Mouse (Mus musculus) c-Kit-positive CD71-positive TER-119-positive erythroid progenitor cells, embryonic 14.5 days (primary cell): Measurements from ENCODE around the gene Ttc7b.

ENCODE experiments used
- DNase-seq: peaks from one replicate; pipeline ENCODE4 v3.0.0-alpha.2; 2013; ENCODE audit warnings: low spot score

Gene Ttc7b

DNA sequence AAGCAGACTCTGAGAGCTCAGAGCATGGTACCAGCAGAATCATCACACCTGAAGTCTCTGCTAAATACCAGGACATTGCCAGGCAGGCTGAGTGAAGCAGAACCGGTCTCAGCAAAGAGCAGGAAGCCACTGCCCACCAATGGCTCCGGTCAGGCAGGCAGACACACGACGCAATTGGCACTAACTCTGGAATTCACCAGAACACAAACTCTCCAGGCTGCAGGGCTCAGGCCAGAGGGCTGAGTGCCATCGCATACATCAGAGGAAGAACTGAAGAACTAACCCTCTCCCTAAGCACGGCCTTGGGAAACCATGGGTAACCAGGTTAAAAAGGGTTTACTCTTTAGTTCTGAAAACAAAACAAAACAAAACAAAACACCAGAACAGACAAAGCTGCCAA is 73.5 kb downstream of the Ttc7b start:
- no peak for DNase-seq

GRCm38 (mm10) chr12:100445686-100446085 is 74.9 kb downstream of the Ttc7b start:
- DNase-seq: no peak

GRCm38 (mm10) chr12:100445271-100445670 is 75.4 kb downstream of the Ttc7b start:
- no peak for DNase-seq

GRCm38 (mm10) chr12:100444671-100445165 is 75.9 kb downstream of the Ttc7b start:
- no peak for DNase-seq

DNA sequence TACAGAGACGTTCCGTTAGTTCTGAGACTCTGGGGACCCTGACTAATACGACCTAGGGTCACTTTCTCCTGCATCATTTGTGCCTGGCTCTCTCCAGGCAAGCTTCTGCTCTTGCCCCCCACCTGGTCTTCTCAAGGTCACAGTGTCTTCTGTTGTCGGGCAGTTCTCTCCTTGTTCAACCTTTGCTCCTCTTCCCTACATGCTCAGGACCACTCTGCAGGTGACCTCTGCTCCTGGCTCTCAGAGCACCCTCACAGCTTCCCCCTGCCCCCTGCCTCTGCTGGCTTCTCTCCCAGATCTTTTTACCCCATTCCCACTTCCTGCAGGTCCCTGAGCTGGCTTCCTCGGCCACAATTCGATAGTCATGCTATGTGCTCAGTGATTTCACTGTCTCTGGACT is 77.2 kb downstream of the Ttc7b start:
- DNase-seq: no peak

GRCm38 (mm10) chr12:100441609-100442008 is 79.0 kb downstream of the Ttc7b start:
- no peak for DNase-seq

- DNase-seq: no peak
These were observed 80.7 kb downstream of the Ttc7b start for GRCm38 (mm10) chr12:100439883-100440282.

DNA sequence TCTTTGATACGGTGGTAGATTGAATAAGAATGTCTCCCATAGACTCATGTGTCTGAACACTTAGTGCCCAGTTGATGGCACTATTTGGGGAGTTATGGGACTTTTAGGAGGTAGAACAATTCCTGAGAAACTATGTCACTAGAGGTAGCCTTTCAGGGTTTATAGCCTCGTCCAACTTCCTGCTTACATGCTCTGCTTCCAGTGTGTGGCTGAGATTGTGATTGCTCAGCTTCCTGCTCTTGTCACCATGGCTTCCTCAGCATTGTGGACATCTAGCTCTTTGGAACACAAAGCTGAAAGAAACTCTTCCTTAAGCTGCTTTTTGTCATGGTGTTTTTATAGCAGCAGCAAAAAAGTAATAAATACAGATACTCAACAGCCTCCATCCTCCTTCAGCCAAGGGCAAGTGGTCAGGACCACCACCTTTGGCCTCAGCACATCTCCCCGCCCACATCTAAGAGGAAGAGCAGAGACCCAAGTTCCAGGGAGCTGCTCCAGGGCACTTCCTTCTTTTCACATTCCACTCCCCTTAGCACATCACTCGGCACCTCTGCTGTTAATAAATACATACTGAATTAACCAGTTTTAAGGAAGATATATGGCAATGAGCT is 81.4 kb downstream of the Ttc7b start:
- no peak for DNase-seq

DNA sequence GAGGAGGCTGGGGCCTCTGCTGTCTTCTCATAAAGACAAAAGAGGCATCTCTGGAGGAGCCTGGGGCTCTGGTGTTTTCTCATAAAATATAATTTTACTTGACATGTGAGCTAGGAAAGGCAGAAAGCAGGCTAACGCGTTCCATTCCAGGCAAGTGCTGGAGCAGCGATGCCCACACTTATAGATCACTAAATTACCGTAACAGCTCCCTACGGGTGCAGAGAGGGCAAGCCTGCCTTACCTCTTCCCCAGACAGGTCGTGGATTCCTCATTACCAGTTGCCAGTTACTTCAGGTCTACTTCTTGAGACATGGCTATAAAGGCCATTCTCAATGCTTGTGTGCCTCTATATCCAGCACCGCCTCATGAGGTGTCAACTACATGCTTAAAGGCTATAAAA is 82.1 kb downstream of the Ttc7b start:
- no peak for DNase-seq

DNA sequence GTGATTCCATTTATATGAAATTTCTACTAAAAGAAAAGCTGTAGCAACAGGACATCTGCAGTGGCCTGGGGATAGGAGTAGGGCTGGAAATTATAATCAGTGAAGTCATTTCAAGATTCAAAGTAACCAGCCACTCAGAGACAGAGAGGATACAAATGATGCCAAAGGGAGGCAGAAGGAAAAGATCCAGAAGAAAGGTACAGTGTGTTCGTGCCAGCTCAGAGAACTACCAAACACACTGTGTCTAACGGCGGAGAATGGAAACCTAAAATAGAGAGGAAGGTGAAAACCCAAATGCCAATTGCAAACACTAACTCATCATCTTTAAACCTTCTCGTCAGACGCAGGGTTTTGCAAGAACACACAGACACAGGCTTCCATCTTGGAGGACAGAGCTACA is 82.8 kb downstream of the Ttc7b start:
- DNase-seq: no peak

GRCm38 (mm10) chr12:100435763-100436162 is 84.9 kb downstream of the Ttc7b start:
- no peak for DNase-seq

DNA sequence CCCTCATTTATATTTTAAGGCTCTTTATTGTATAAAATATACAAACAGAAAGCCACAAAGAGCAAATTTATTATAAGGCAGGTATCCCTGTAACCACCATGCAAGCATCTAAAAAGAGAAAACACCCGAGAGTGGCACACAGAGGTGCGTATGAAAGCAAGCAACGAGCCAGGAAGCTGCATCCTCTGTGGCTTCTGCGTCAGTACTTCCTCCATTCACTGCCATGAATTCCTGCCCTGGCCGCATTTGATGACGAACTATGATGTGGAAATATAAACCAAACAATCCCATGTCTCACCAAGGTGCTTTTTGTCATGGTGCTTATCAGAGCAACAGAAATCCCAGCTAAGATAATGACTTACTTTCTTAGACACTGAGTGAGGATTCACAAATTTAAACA is 88.8 kb downstream of the Ttc7b start:
- DNase-seq: no peak

- no peak for DNase-seq
These were observed 91.1 kb downstream of the Ttc7b start for GRCm38 (mm10) chr12:100429414-100430114.

DNA sequence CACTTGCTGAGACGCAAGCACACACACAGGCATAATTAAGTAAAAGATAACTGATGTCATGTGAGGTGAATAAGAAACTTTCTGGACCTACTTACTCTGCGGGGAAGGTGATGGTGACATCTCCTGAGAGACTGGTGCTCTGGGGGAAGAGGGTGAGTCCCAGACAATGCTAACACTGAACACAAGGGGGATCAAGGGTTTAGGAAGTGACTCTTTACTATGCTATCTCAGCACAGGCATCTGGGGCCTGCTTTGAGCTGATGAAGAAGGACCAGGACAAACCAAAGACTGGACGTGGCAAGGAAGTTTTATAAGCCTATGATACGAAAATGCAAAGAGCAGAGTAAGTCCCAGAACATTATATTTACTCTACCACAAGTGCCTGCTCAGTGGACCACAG is 92.4 kb downstream of the Ttc7b start:
- no peak for DNase-seq

- DNase-seq: no peak
These were observed 94.4 kb downstream of the Ttc7b start for GRCm38 (mm10) chr12:100426212-100426611.

GRCm38 (mm10) chr12:100425028-100425427 is 95.6 kb downstream of the Ttc7b start:
- DNase-seq: no peak

DNA sequence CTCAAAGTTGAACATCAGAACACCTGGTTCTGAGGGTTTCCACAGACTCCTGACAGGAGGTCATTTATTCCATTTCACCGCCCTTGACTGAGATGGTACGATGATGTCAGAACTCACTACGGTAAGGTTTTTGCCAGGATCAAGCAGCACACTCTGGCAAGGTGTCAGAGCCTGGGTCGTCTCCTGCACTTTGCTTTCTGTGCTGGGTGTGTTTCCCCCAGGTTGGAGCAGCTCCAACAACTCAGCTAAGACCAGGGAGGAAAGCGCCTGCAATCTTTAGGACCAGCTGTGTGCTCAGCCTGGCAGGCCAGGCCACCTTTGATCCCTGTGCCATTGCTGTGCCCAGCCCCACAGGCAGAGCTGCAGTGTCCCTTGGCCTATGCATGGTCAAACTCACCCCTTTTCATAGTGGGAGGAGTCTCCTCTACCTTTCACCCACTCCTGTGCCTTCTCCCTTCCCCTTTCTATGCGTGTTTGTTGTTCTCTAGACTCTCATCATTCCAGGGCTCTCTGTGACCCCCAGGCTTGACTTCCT is 98.3 kb downstream of the Ttc7b start:
- no peak for DNase-seq

DNA sequence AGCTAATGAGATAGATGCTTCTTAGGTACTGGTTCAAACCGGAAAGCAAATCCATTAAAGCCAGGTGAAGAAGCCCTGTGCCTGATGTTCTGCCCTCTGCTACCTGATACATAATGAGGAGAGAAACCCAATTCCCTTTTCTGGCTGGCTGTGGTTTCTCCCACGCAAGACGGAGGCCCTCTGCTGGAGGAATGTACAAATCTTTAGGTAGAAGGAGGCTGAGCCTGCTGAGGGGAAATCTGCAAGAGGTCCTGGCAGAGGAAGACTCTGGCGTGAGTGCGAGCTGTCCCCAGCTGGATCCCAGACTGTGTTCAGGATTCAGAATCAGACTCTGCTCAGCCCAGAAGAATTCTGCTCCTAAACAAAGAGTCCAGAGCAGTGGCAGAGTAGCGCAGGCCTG is 99.1 kb downstream of the Ttc7b start:
- DNase-seq: no peak

GRCm38 (mm10) chr12:100420903-100421302 is 99.7 kb downstream of the Ttc7b start:
- no peak for DNase-seq

DNA sequence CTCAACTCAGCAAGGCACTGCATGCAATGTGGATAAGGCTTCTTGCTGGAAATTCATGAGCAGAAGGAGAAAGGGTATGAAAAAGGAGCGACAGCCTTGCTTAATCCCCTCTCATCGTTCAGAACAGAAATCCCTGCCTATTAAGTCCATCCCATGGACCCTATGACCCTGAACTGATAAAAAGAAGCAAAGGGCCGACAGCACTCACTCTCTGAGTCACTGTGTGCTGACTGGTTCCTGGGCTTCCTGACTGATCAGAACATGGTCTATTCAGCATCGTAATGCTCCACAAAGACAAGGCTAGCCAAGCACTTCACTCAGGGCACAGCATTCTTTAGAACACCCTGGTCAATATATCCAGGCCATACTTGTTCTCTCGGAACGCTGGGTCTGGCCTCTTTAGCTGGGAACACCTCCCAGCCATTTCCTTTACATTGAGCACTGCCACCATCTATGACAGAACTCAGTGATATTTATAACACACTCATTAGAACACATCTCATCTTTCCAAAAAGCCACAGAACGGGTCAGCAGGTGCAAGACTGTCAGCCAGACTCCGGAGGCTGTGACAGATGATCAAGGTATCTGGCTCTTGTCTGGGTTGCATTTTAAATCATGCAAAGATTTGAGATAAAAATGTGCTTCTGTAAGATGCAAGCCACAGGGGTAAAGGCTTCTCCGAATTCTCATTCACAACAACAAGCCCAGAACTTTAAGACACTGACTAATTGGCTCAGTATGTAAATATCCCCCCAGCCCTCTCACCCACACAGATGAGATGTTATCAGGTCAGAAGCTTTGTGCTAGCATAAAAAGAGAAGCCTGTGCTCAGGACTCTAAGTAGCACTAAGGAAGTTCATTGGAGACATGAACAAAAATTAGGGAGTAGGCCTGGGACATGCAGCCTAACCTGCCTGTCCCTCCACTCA is 100.4 kb downstream of the Ttc7b start:
- no peak for DNase-seq

GRCm38 (mm10) chr12:100415802-100416201 is 104.8 kb downstream of the Ttc7b start:
- DNase-seq: no peak

- no peak for DNase-seq
These were observed 105.8 kb downstream of the Ttc7b start for GRCm38 (mm10) chr12:100414717-100415398.
